In the genomic region with DNA sequence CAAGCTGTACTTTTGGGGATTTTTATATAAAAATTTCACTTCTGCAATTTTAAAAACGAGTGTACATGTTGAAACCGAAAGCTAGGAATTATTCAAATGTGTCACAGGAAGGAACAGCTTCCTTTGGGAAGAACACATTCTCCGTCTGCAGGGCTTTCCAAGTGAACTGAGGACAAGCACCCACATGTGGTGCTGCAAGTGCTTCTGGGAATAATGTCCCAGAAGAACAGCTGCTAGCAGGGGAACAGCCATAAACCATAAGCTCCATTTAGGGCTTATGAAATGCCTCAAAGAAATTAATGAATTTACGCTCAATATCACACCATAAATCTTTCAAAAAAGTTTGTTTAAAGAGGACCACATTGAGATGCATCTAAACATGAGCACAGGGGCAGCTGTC, we compare ENCODE assay signal across 11 mouse cellular contexts.
DNase-seq lines count a peak whose midpoint lies in the region; ATAC-seq and TF ChIP-seq lines count a peak whose summit lies in the region.
"Had no signal": no experiment of that assay in that cellular context is flagged by ENCODE, and none has a peak within 500 bp of the region (broad histone marks: within the 10 kb centered on the region; RNA-seq: fewer than 3 reads in every experiment).

No protein-coding gene starts in this region.

- no peak for ATAC-seq in lung, postnatal 0 days
- ATAC-seq: midbrain, embryonic 16.5 days had no signal

- no peaks in the 10 kb centered on the region for H3K36me3 ChIP-seq in lung, postnatal 0 days (ENCODE audit: insufficient read depth, low read length)
- H3K36me3 ChIP-seq: limb, embryonic 15.5 days had no signal

- 37% methylated on average over 4 of the region's 4 CpGs for WGBS in lung, postnatal 0 days

- peak; percentile 20 to 54 for DNase-seq in heart, adult 18-20 months
- DNase-seq in heart, postnatal 25 days (ENCODE audit: low spot score): no peak
- no peak for DNase-seq in lung, postnatal 0 days (ENCODE audit: low spot score)
- DNase-seq in lung, postnatal 14 days: no peak
- DNase-seq in left cerebral cortex, adult 18-20 months (ENCODE audit: low spot score in 2 of 2): peak; percentile 36 to 66
- peak; percentile 36 for DNase-seq in right cerebral cortex, postnatal 25 days
- no peak for DNase-seq in cerebellum, postnatal 25 days
- DNase-seq in cerebellum, postnatal 36 days: no peak
- DNase-seq: thymus, postnatal 14 days had no signal

- no peaks in the 10 kb centered on the region for H3K9me3 ChIP-seq in lung, postnatal 0 days (ENCODE audit: low read length)
- H3K9me3 ChIP-seq: limb, embryonic 15.5 days had no signal

- no peak for TF ChIP-seq CTCF in lung, postnatal 0 days (IDR thresholded peaks at IDR 0.05)

- H3K9ac ChIP-seq in lung, postnatal 0 days (replicated peaks; ENCODE audit: low read depth): no peak overlapping the region
- H3K9ac ChIP-seq: limb, embryonic 15.5 days had no signal

- no peaks in the 10 kb centered on the region for H3K27me3 ChIP-seq in lung, postnatal 0 days (replicated peaks; ENCODE audit: insufficient read depth, low read length)
- H3K27me3 ChIP-seq: limb, embryonic 15.5 days had no signal

- intact Hi-C loops in heart, postnatal 25 days (cut with DNase I): no loop called here

- TF ChIP-seq EP300 in lung, postnatal 0 days (IDR thresholded peaks at IDR 0.05): no peak

- H3K4me3 ChIP-seq in lung, postnatal 0 days (ENCODE audit: low read depth, low read length): no peak overlapping the region
- H3K4me3 ChIP-seq: limb, embryonic 15.5 days had no signal

- no peak overlapping the region for H3K27ac ChIP-seq in lung, postnatal 0 days (ENCODE audit: low read length)
- H3K27ac ChIP-seq: limb, embryonic 15.5 days had no signal

- H3K4me1 ChIP-seq in lung, postnatal 0 days (ENCODE audit: insufficient read depth, low read depth, low read length): 0 out of 2 replicates have a peak, but pooled peaks cover 4% of the 10 kb centered on the region
- H3K4me1 ChIP-seq: limb, embryonic 15.5 days had no signal

- 0 out of 2 replicates have a peak overlapping the region, but pooled peaks have one; percentile 5 for H3K4me2 ChIP-seq in lung, postnatal 0 days (replicated peaks; ENCODE audit: low read depth, low read length)
- H3K4me2 ChIP-seq: limb, embryonic 15.5 days had no signal

Comparison
In these comparisons a context has a peak if more than half of its experiments do, and no peak if none do; other contexts are left out.
1. DNase-seq: peak in heart, adult 18-20 months (2 of 2), left cerebral cortex, adult 18-20 months (2 of 2) and right cerebral cortex, postnatal 25 days (single experiment); none in heart, postnatal 25 days (single experiment), lung, postnatal 0 days (single experiment), lung, postnatal 14 days (single experiment), cerebellum, postnatal 25 days (0 of 2) and cerebellum, postnatal 36 days (0 of 2).